Mouse (Mus musculus) lung, adult 18-20 months (tissue): Measurements from ENCODE around the gene Olfr160.

Experiments
- DNase-seq, 2 experiments: peaks; one replicate each; pipeline ENCODE4 v3.0.0; 2022; ENCODE audit warnings: mixed read lengths in 2 of 2

Gene Olfr160

DNA sequence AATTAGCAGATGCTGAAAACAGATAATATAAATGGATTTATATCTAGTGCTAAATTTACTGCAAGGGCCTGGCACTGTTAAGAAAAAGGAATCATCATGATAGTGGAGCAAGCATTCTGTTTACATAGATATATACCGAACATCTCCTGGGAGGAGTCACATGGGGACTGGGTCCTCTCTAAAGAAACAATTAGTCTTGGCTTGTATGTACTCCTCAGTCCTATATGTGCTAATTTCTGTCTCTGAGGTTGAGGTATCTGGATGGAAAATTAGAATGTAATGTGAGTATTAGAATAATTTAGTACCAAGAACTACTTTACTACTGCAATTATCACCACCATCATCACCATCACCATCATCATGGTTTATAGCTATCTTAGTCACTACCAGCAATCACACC lies at the start of gene Olfr160:
Olfr160 (minus strand) TSS at position 101 of the 400 bp plus-strand sequence.
- no peak for DNase-seq

- DNase-seq, result no peak
These were observed 46.5 kb upstream of the Olfr160 start for GRCm38 (mm10) chr9:37762541-37762940.

DNA sequence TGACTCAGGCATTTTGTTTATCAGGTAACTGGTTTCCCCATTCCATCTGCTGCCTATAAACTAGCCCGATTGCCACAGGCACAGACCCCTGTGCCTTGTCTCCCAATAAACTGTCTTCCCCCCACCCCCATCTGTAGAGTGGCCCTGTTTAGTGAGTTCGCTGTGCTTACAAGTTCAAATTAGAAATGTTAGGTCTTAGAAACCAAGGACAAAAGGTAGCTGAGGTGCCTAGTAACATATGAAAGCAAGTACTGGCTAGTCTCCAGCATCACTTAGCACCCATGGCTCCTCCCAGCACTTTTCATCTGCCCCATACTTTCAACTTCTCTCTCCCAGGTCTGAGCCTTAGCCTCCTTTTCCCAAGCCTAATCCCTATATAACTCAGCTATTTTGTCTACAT lies 45.7 kb upstream of the Olfr160 start:
- no peak for DNase-seq

DNA sequence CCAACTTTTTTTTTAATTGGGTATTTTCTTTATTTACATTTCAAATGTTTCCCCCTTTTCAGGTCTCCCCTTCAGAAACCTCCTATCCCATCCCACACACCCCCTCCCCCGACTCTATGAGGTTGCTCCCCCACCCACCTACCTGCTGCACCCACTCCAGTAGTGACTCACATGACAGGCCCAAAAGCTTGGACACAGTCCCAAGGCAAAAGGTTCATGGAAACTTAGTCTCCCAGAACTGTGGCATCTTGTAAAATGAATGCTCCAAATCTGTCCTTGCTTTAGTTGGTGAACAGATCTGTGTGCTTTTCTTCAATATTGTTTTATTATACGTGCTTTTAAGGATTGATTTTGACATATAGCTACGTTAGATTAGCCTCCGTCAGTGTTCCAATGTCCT lies 36.0 kb upstream of the Olfr160 start:
- no peak for DNase-seq

GRCm38 (mm10) chr9:37751467-37751866 lies 35.4 kb upstream of the Olfr160 start:
- no peak for DNase-seq

DNA sequence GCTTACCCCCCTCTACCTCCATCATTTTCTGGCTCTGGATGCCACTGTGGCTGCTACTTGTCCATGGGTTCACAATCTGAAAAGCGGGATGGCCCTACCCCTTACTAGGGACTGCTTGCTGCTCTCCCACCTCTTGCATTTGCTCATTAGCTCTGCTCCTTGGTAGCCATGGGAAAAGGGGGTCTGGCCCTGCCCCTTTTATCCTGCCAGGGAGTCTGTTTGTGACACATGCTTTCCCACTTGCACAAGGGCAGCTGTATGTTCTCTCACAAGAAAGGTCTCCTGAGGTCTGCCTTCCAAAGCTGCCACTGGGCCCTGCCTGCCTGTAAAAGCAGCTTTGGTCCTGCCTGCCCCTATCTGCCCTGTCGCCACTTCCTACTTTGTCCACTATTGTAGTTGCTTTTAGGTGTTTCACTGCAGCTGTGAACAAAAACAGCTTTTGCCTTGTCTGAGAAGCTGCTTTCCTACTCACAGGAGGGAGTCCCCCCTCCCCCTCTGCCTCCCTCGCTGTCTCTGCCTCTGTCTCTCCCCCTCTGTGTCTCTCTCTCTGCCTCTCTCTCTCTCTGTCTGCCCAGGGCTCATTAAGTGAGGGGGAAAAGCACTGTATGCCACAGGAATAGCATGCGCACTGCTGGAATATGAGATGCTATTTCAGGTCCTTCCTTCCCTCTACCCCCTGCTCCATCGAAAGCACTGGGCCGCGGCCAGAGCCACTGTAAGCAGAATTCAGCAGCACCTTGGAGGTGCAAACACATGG lies 34.4 kb upstream of the Olfr160 start:
- no peak for DNase-seq

GRCm38 (mm10) chr9:37744806-37745205 lies 28.8 kb upstream of the Olfr160 start, which contains the start of gene Olfr874:
Gene Olfr874 (plus strand): TSS chr9:37745106.
- DNase-seq, result no peak

- DNase-seq, result no peak
These were observed 18.3 kb upstream of the Olfr160 start for GRCm38 (mm10) chr9:37734310-37734709.

GRCm38 (mm10) chr9:37689970-37690686 lies 25.9 kb downstream of the Olfr160 start:
- DNase-seq, result no peak

DNA sequence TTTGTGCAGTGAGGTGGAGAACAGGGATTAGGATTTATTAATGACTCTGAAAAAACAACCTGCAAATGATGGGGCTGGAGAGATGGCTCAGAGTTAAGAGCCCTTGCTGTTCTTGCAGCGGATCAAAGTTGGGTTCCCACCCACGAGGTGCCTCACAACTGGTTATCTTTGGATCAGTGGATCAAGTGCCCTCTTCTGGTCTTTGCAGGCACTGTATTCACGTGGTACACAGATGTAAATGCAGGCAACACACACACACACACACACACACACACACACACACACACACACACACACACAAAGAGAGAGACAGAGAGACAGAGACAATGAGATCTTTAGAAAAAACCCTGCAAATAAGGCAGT lies 28.1 kb downstream of the Olfr160 start:
- no peak for DNase-seq

DNA sequence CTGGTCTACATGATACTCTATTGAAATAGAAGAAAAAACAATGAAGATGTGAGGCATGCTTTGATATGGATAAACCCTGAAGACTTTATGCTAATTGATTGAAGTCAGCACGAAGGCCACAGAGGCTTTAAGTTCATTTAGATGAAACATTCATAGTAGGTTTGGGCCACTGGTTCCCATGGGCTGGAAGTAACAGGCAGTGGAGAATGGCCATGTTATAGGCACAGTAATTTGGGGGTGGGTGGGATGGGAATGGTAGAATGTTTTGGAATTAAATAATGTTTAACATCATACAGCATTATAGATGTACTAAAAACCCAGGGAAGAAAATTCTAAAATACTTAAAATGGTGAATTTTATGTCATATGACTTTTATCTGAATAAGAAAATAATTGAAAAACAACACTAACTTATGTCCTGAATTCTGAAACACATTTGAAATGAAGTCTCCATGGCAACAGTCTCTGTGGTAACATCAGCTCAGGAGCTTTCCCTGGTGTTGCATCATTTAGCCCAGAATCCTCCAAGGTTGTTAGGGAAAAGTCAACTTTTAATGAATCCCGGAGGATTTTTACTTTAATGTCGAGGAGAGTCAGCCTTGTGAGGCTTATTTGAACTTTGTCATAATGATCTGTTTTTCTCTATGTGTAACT lies 28.6 kb downstream of the Olfr160 start:
- no peak for DNase-seq

DNA sequence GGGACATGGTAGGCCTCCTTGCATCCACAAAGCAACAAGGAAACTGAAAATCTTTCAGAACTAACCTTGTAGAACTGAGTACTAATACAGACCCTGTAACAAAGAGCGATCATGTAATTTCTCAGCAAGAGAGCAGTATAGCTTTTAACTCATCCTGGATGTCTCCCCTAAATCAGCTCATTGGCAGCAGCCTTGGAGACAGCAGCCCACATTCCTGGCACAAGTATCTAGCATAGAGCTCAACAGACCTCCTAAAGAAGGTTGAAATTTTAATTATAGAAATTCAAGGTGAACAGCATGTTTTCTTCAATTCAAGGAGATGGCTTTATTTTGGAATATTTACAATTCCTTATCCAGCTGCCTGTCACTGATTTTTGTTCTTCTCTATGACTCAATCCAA lies 34.9 kb downstream of the Olfr160 start:
- no peak for DNase-seq

DNA sequence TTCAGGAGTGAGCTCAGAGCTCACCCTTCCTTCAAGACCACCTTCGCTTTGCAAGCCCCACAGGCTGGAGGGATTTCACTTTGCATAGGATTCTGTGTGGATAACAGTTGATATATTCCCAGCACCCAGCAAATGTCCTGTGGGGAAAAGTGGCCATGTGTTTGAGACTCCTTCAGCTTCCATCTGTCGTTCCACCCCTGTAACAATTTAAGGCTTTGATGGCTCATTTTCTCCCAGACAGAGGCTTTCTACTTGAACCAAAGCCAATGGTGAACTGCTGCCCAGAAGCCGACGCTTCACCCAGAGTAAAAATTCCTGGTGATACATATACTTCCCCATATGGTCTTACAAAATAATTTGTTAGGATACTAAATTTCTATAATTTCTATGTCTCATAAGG lies 40.8 kb downstream of the Olfr160 start:
- DNase-seq, result no peak

DNA sequence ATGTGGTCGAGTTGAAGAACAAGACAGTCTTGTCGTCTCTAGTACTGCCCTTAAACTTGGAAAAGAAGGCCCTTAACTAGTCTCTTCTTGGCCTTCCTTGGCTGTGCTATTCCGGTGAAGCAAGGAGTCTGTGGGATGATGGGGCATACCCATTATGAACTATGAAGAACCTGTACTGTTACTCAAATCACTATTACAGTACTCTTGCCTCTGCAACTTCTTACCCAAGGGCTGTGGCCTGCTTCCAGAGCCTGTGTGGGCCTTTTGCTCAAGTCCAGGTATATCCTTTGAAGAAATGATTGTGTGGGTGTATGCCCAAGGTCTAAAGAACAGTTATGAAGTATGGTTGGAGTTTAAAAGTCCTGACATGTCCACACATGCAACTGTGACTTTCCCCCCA lies 45.8 kb downstream of the Olfr160 start:
- no peak for DNase-seq

- no peak for DNase-seq
These were observed 46.4 kb downstream of the Olfr160 start for GRCm38 (mm10) chr9:37669678-37670077.

GRCm38 (mm10) chr9:37669115-37669514 lies 46.9 kb downstream of the Olfr160 start, which contains the start of gene Panx3:
Gene Panx3 (minus strand): TSS chr9:37669235.
- DNase-seq, result no peak

DNA sequence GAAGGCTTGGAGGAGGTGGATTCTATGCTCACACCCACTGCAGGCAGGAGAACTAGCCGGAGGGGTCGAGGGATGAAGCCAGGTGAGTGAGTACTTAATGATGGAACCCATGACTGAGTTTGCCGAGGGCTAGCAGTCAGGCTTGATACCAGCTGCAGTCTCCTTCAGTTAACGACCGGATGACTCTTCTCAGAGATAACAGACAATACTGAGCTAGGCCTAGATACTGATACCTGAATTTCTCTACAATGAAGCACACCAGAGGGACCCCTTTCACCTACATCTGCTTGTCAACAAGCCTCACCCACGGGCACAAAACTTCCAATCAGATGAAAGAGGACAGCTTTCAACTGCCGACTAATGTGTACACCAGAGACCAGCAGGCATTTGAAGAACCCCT lies 50.0 kb downstream of the Olfr160 start:
- no peak for DNase-seq

DNA sequence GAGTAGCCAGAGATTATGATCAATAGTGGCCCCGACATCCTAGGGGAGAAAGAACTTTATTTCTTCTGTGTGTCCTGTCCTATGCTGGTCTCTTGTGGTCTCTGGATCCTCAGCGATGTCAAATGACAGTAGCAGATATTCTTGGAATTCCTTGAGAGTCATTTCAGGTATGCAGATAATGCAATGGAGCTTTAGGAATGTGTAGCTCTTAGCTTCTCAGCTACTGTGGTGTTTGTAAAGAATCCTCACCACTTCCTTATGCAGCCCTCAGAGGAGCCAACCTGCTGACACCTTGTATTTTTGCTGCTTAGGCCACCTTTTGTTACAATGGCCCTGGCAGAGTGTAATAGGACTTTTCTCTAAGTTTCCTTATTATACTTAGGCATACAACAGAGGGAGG lies 51.4 kb downstream of the Olfr160 start:
- DNase-seq, result no peak

DNA sequence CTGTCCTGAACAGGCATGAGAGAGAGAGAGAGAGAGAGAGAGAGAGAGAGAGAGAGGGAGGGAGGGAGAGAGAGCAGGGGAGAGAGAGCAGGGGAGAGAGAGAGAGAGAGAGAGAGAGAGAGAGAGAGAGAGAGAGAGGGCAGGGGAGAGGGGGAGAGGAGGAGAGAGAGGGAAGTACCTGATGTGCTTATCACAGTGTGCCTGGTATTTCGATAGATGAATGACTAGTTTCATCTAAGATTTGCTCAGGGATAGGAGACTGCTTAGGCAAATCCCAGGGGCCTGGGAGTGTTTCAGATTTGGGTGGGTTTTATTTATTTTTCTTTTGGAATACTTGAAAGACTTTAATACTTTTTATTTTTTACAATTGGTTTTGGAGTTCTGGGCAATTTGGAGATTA lies 52.8 kb downstream of the Olfr160 start:
- DNase-seq, result no peak

- DNase-seq, result no peak
These were observed 56.6 kb downstream of the Olfr160 start for GRCm38 (mm10) chr9:37659413-37659812.
